Mouse (Mus musculus) kidney, embryonic 14.5 days (tissue): ENCODE results near the gene Socs5. TPM values are rescaled to one million over a fixed set of nuclear protein-coding genes. Genes with fewer than 3 reads are reported as not detected.

ENCODE experiments used
- ATAC-seq: fragments of 200-750 bp; cut with Nextera tagmentation; 2 replicates; pipeline ENCODE4 v1.8.0; 2017; ENCODE audit warnings: moderate number of reproducible peaks, mild to moderate bottlenecking, moderate TSS enrichment, moderate library complexity; ENCODE audit not compliant: low FRiP score, low TSS enrichment
- H3K27ac ChIP-seq: fragments of 300-500 bp; sonication (generic); 2 replicates; pipeline ENCODE4 v1.5.1; 2014; ENCODE audit warnings: low read depth, mild to moderate bottlenecking, low read length, moderate library complexity, mixed read lengths
- H3K27me3 ChIP-seq: fragments of 300-500 bp; sonication (generic); 2 replicates; pipeline ENCODE4 v1.6.1; 2014; ENCODE audit warnings: mild to moderate bottlenecking, low read length; ENCODE audit not compliant: control insufficient read depth, insufficient read depth
- H3K36me3 ChIP-seq: fragments of 300-500 bp; sonication (generic); 2 replicates; pipeline ENCODE4 v1.6.1; 2014; ENCODE audit warnings: low read length, mixed read lengths; ENCODE audit not compliant: control insufficient read depth, insufficient read depth
- H3K4me1 ChIP-seq: fragments of 300-500 bp; sonication (generic); 2 replicates; pipeline ENCODE4 v1.6.1; 2014; ENCODE audit warnings: low read length, mixed read lengths; ENCODE audit not compliant: control insufficient read depth, insufficient read depth
- H3K4me2 ChIP-seq: fragments of 300-500 bp; sonication (generic); replicated peaks from 2 replicates; pipeline ENCODE4 v1.6.1; 2014; ENCODE audit warnings: low read depth, mild to moderate bottlenecking, low read length
- H3K4me3 ChIP-seq: fragments of 300-500 bp; sonication (generic); 2 replicates; pipeline ENCODE4 v1.5.1; 2014; ENCODE audit warnings: mild to moderate bottlenecking, low read length
- H3K9ac ChIP-seq: fragments of 300-500 bp; sonication (generic); 2 replicates; pipeline ENCODE4 v1.6.1; 2014; ENCODE audit warnings: low read depth, mild to moderate bottlenecking, low read length, moderate library complexity
- H3K9me3 ChIP-seq: fragments of 300-500 bp; sonication (generic); 2 replicates; pipeline ENCODE4 v1.6.1; 2016; ENCODE audit warnings: low read length; ENCODE audit not compliant: control insufficient read depth
- WGBS: fragments of 180-500 bp; shearing (Covaris S2); extraction: QIAGEN DNeasy Blood & Tissue Kit; methylation state at CpG from one replicate; pipeline ENCODE4 v1.1.7; 2014; 5-methylcytosine and 5-hydroxymethylcytosine counted together
- polyA plus RNA-seq: library from polyadenylated mRNA; unstranded; fragments of >200 nt; fragmentation: Nextera tagmentation; extraction: Ambion mirVana; gene quantifications from 2 replicates; pipeline ENCODE4 v1.2.1, GENCODE M21; 2014

Socs5 gene
- polyA plus RNA-seq, 1 experiment from 2014 or later = 24.5 TPM

DNA sequence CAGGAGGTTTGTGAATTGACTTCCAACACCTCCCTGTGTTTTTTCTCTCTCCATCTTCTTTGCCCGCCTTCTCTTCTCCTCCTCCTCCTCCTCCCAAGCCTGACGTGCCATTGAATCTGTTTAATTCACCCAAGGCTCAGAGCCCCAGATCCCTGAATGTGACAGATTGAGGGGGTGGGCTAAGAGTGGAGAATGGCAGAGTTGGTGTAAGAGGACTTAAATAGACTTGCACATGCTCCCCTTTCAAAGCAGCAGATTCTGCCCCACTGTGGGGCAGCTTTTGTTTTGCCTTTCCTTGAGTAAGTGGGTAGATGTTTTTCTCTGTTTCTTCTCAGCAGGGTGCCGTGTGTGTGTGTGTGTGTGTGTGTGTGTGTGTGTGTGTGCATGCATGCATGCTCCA, 61.6 kb downstream of the Socs5 start:
- no peak overlapping the region for H3K27ac ChIP-seq
- no peaks in the 10 kb centered on the region for H3K27me3 ChIP-seq
- no peak overlapping the region for H3K9ac ChIP-seq
- no peak for ATAC-seq
- no peak overlapping the region for H3K4me2 ChIP-seq
- no peaks in the 10 kb centered on the region for H3K36me3 ChIP-seq
- H3K4me3 ChIP-seq = no peak overlapping the region
- peaks cover 8% of the 10 kb centered on the region for H3K9me3 ChIP-seq
- WGBS = 73% methylated on average over 3 of the region's 3 CpGs
- H3K4me1 ChIP-seq = no peaks in the 10 kb centered on the region

DNA sequence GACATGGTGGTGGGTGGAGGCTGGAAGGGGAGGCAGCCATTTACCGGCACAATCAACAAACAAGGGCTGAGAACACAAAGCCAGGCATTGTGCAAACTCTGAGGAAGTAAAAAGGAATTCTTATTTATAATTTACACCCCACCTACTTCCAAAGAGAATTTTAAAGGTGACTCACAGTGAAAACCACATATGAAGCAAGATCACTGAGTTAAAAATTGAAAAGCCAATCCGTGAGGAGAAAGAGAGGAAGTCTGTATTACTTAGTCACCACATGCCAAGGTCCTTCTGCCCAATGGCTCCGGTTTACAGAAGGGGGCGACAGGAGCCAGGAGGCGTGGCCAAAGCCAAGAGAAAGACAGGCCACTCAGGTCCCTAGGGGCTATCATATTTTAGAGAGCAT, 62.9 kb downstream of the Socs5 start:
- H3K36me3 ChIP-seq = no peaks in the 10 kb centered on the region
- no peak overlapping the region for H3K4me2 ChIP-seq
- peaks cover 4% of the 10 kb centered on the region; the same call in 1 of the 2 replicates for H3K4me1 ChIP-seq
- no peak overlapping the region for H3K27ac ChIP-seq
- no peak for ATAC-seq
- no peak overlapping the region for H3K9ac ChIP-seq
- peaks cover 8% of the 10 kb centered on the region for H3K9me3 ChIP-seq
- H3K27me3 ChIP-seq = no peaks in the 10 kb centered on the region
- WGBS = 63% methylated on average over 5 of the region's 5 CpGs
- H3K4me3 ChIP-seq = no peak overlapping the region

DNA sequence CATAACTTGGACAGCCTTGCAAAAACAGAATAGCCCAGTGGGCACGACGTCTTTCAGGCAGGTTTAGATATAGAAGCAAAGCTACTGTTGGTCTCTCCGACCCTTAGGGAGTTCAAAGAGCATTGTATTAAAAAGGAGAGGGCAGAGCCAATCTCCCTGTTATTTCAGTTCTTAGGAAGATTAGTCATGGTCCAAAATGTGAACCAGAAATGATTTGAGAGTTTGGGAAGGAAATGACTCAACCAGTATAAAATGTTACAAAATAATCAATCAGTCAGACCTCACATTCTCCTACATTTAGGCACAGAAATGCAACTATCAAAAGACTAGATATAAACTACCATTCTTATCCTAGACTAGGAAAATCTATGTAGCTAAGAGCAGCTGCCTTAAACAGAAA, 64.6 kb downstream of the Socs5 start:
- no peak for ATAC-seq
- H3K4me3 ChIP-seq = no peak overlapping the region
- no peaks in the 10 kb centered on the region for H3K36me3 ChIP-seq
- no peaks in the 10 kb centered on the region for H3K27me3 ChIP-seq
- H3K4me2 ChIP-seq = no peak overlapping the region
- H3K9me3 ChIP-seq = peaks cover 8% of the 10 kb centered on the region
- peaks cover 7% of the 10 kb centered on the region; the same call in 1 of the 2 replicates for H3K4me1 ChIP-seq
- H3K9ac ChIP-seq = no peak overlapping the region
- WGBS = 80% methylated on average over 3 of the region's 3 CpGs
- H3K27ac ChIP-seq = no peak overlapping the region

DNA sequence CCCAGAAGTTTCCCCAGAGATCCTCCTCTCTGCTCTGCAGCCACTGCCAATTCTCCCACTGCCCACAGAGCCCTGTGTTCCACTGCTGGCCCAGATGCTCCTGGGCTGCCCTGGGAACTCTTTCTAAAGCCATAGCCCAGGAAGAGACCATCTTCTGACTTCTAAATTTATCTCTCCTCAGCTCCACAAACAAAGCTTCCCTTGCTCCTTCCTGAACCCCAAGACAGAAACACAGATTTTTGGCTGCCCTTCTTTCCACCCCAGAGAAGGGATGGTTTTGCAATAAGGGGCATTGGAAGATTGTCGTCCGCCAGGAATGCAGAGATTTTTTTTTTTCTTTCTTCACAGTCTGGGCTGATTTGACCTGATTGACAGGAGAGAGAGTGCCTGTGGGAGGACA, 66.5 kb downstream of the Socs5 start:
- Histone ChIP-seq H3K36me3 (no peaks in the 10 kb centered on the region), H3K4me2 (no peak overlapping the region), H3K4me1 (peaks cover 7% of the 10 kb centered on the region; the same call in 1 of the 2 replicates), H3K27me3 (no peaks in the 10 kb centered on the region), H3K27ac (peak overlapping the region; percentile 51; the same call in 1 of the 2 replicates), H3K9me3 (peaks cover 8% of the 10 kb centered on the region), H3K4me3 (no peak overlapping the region), H3K9ac (no peak overlapping the region)
- 67% methylated on average over 2 of the region's 2 CpGs for WGBS
- ATAC-seq = no peak

DNA sequence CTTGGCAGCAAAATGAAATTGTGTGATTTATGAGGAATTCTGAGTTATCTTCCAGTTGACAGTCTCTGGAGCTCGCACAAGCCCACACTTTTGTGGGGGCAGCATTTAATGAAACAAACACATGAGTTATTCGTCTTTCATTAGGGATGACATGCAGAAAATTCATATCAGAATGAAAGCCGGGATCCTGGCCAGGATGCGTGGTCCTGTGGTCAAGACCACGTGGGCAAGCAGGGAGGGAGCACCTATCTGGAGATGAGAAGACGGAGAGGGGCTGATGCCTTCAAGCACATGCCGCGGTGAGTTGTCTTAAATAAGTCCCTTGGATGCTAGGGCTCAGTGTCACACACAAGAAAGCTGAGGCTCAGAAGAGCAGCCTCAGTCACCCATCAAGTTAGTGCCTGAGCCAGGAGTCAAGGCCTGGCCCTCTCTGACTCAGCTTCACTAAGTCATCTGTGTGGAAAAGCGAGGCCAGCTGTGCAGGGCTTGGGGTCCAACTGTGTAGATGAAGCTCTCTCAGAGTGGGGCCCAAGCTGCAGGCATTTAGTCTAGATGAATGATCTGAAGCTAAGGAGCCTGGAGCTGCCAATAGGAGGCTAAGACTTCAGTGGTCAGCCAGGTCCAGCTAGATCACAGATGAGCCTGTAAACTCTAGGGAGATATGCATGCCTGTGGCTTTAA, 67.3 kb downstream of the Socs5 start:
- Histone ChIP-seq H3K36me3 (no peaks in the 10 kb centered on the region), H3K27me3 (no peaks in the 10 kb centered on the region), H3K4me1 (peaks cover 8% of the 10 kb centered on the region; the same call in 1 of the 2 replicates), H3K9ac (no peak overlapping the region), H3K4me2 (no peak overlapping the region), H3K9me3 (peaks cover 8% of the 10 kb centered on the region), H3K27ac (peak overlapping the region; percentile 79; the same call in 1 of the 2 replicates), H3K4me3 (no peak overlapping the region)
- 72% methylated on average over 9 of the region's 9 CpGs for WGBS
- peak; percentile 16; the same call in 1 of the 2 replicates for ATAC-seq

DNA sequence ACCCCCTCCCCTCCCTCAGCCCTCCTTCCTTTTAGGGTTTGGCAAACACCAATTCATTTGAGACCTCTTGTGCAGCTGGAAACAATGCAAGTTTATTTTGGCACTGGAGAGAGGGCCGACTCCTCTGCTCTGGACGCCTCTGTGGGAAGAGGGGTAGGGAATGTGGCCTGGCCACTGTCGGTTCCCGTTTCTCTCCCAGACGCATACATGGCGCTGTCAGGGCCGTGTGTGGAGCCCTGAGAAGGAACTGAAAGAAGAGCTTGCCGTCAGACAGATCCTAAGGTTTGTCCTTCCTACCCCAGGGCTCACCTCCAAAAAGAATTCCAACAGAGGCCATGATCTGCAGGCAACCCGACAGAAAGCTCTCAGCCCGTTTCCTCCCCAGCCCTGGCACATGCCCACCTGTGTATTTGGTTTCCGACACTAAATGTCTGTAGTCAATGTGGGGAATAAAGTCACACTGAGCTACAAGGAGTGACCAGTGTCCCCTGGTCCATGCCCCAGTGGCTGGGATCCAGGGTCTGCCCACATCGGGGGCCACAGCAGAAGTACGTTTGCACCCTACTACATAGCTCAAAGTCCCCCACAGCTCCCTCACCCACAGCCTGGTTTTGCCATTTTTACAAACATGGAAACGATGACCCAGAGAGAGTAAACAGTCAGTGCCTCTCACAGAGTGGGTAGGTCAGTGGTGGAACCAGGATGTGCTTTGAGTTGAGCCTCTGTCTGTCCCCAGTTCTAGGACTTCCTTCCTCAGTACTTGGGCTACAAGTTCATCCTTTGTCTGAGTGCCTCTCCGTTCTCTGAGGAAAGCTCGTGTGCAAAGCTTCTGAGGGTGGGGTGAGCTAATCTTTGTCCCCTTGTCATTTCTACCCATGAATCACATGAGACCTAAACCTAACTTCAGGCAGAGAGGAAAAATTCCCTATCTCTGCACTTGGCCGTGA, 68.9 kb downstream of the Socs5 start:
- WGBS = 65% methylated on average over 17 of the region's 17 CpGs
- Histone ChIP-seq H3K4me1 (peaks cover 14% of the 10 kb centered on the region; the same call in 1 of the 2 replicates), H3K9ac (no peak overlapping the region), H3K27me3 (no peaks in the 10 kb centered on the region), H3K36me3 (no peaks in the 10 kb centered on the region), H3K27ac (peak overlapping the region; percentile 62; the same call in 1 of the 2 replicates), H3K4me3 (no peak overlapping the region), H3K9me3 (peaks cover 8% of the 10 kb centered on the region), H3K4me2 (no peak overlapping the region)
- peak; percentile 40; the same call in 1 of the 2 replicates for ATAC-seq

DNA sequence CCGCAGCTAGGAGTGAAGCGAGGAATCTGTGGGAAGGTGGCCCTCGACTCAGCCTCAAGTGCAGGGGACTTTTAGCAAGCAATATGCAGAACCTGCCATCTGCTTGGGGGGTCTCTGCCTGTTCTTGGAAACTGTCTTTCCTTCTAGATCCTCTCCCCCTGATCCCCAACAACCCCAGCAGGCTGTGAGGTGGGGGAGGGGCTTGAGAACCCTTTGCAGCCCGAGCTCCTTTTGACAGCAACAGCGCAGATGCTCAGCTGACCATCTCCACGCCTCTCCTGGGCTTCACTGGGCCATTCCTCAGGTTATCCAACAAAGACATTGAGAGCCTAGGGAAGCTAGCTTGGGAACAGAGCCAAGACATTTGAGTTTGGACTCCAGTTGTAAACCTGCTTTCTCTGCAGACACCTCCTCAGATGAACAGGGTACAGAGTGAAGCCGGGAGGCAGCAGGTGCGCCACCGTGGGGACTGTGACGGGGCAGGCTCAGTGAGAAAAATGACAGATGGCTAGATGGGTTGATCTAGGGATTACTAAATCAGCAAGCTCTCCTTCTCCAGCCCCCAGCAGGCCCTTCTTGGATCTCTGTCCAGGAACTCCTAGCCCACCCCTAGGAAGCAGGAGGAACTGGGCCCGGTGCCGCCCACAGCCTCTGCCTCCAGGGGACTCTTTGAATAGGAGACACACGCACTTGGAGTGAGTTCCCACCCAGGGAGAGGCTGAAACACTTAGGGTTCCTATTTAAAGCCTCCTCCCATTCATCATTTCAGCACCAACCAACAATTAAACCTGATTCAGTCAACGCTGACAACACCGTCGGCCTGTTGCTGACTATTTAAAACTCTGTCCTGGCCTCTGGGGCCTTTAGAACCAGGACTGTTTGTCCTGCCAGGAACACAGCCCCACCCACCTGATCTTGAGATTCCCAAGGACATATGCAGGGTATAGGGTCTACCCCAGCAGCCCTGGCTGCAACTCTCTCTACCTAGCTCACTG, 71.4 kb downstream of the Socs5 start:
- Histone ChIP-seq H3K27ac (peak overlapping the region; percentile 8; the same call in 1 of the 2 replicates), H3K36me3 (no peaks in the 10 kb centered on the region), H3K9ac (no peak overlapping the region), H3K27me3 (no peaks in the 10 kb centered on the region), H3K4me3 (no peak overlapping the region), H3K9me3 (no peaks in the 10 kb centered on the region), H3K4me2 (no peak overlapping the region), H3K4me1 (peaks cover 14% of the 10 kb centered on the region; the same call in 1 of the 2 replicates)
- 50% methylated on average over 16 of the region's 16 CpGs for WGBS
- ATAC-seq = peak; percentile 24; the same call in 1 of the 2 replicates

DNA sequence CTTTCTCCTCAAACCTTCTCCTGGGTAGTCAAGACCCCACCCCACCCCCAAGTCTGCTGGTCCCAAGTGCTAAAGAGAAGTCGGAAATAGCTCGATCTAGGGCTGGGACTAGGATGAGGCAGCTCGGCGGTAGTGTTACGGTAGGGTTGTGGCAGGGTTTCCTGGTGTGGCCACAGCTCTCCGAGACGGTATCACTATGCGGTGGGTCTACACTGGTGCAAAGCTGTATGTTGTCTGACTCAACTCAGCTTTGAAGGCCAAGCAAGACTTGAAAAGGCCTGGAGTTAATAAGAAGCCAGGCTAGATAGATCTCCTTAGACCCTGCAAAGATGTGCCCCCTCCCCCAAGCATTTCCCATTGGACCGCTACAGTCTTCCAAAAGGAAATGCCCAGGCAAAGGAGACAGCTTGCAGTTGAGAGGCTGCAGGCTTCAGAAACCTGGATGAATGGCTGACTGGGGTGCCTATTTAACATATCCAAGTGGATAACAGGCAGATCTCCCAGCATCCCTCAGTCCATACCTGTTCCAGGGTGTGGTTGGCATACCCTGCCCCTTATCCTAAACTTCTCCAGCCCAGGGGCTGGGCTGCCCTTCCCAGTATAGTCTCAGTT, 72.6 kb downstream of the Socs5 start:
- peaks cover 13% of the 10 kb centered on the region; the same call in 1 of the 2 replicates for H3K4me1 ChIP-seq
- H3K9ac ChIP-seq = no peak overlapping the region
- no peak overlapping the region for H3K4me3 ChIP-seq
- no peaks in the 10 kb centered on the region for H3K9me3 ChIP-seq
- H3K36me3 ChIP-seq = no peaks in the 10 kb centered on the region
- H3K4me2 ChIP-seq = no peak overlapping the region
- ATAC-seq = no peak
- 76% methylated on average over 9 of the region's 9 CpGs for WGBS
- H3K27ac ChIP-seq = no peak overlapping the region; the same call in 1 of the 2 replicates
- no peaks in the 10 kb centered on the region for H3K27me3 ChIP-seq
